Mouse (Mus musculus) brain, embryonic 14.5 days (tissue): ENCODE results near the gene Tmem178b.

Experiments
- CTCF ChIP-seq: fragments of 200-500 bp; IDR thresholded peaks from 2 replicates; pipeline ENCODE4 v1.5.1; 2012; ENCODE audit warnings: inconsistent platforms, mild to moderate bottlenecking, moderate library complexity, borderline replicate concordance; ENCODE audit not compliant: insufficient read depth, insufficient read length; ENCODE audit errors: extremely low read depth
- POLR2A ChIP-seq: fragments of 200-500 bp; IDR thresholded peaks from 2 replicates; pipeline ENCODE4 v1.6.1; 2012; ENCODE audit warnings: mild to moderate bottlenecking, inconsistent platforms, borderline replicate concordance; ENCODE audit not compliant: poor library complexity, insufficient read depth, insufficient read length, severe bottlenecking; ENCODE audit errors: extremely low read depth

- TF ChIP-seq POLR2A (no peak), CTCF (no peak)
Observed at GRCm38 (mm10) chr6:39847538-39847937, 25.5 kb upstream of the Tmem178b start.
